Mouse (Mus musculus): ENCODE data around the gene Sart3.

DNA sequence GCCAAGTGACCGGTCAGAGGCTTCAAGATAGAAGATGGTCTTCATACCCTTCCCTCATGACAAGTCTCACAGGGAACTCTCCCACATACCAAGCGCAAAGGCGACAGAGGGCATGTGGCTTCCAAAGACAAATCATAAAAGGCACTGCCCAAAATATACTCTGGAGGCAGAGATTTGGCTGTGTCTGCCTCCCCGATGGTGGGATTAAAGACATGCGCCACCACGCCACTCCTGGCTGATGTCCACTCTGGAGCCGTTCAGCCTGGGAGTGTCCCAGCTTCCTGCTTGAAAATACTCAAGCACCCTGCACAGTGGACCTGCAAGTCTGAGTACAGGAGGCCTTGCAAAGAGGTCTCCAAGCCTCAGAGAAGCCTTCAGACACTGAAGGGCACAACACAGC, 41.1 kb downstream of the Sart3 start:
- no peak for TF ChIP-seq CTCF (IDR thresholded peaks at IDR 0.05; ENCODE audit: borderline replicate concordance, control insufficient read depth, extremely low read depth, insufficient read depth, low read length, poor library complexity)
- TF ChIP-seq POLR2A (IDR thresholded peaks at IDR 0.05; ENCODE audit: control insufficient read depth, extremely low read depth, insufficient read depth, low read length, poor library complexity), result no peak
